Mouse (Mus musculus): ENCODE data around the gene Rtn4.
"Not testable (repeated sequence)": the region's sequence is repeated elsewhere in the genome, so short reads cannot be mapped to it uniquely, and the experiment has no call there.

The Rtn4 gene

GRCm38 (mm10) chr11:29692683-29693272, at the start of gene Rtn4:
Rtn4 (plus strand) TSS chr11:29692947.
- peak; percentile 95 to 97 for DNase-seq

- no peak for DNase-seq
Observed at GRCm38 (mm10) chr11:29644421-29644820, 48.3 kb upstream of the Rtn4 start.

GRCm38 (mm10) chr11:29645411-29646066, 47.2 kb upstream of the Rtn4 start:
- no peak for DNase-seq

DNA sequence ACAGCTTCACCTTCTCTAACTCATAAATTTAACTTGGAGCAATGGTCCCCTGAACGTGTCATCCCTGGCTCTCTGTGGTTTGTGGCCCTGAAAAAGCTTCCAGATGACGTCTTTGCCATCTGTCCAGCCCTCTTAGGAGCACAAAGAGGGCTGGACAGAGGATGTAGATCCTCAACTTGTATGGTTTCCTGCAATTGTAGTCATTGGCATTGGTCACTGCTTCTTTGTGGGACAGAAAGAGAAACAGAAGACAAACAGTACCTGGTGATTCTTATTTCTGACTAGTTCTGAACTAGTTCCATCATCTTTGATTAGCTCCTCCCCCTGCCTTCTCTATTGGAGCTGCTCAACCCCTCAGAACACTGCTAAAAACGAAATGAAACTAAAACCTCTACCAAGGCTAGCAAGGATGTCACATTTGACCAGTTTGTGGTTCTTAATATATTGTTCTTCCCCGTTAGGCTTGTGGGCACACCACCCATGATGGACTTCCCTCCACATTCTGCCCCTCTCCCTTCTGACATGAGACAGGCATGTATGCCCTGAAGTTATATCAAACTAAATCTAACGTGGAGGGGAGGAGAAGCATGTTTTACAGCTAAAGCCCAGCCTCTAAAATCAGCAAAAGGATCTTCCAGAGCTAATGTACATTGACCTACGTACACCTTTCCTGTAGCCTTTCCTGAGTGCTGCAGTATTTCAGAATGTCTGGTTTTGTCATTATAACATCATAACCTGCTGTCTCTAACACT, 45.0 kb upstream of the Rtn4 start:
- DNase-seq: no peak

GRCm38 (mm10) chr11:29655381-29655780, 37.4 kb upstream of the Rtn4 start:
- not testable (repeated sequence) for DNase-seq

GRCm38 (mm10) chr11:29660740-29661139, 32.0 kb upstream of the Rtn4 start:
- no peak for DNase-seq

DNA sequence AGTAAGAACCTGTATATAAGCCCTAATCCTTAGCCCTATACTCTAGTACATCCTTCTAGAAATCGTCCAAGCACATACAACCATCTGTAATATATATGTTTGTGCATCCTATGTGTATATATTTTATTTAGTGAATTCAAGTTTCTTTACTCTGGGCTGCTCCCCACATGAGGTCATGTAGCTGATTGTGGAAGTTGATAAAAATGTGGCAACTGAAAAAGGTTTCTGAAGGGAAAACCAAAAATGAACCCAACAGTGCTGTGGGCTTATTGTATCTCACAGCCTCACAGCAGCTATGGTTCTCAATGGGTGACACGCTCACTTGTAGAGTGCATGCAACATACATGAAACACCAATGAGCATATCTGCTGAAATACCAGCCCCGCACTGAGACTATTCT, 25.1 kb upstream of the Rtn4 start:
- DNase-seq: no peak

GRCm38 (mm10) chr11:29669706-29670105, 23.0 kb upstream of the Rtn4 start:
- no peak for DNase-seq

DNA sequence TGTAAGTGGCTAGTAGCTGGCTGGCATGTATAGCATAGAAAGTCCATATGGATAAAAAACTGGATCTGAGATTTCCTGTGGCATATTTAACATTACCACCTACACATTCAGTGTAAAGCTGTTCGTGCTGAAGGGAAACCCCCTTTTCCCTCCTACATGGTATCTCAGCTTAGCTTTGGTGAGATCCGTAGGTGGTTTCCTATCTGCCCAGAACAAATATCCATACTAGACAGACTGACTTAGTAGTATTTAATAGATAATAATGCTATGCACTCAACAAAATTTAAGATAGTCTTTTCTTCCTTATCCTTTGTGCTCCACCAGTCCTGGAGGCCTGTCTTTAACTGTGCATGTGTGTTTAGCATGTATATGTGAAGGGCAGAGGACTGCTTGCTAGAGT, 19.4 kb upstream of the Rtn4 start:
- DNase-seq: no peak

DNA sequence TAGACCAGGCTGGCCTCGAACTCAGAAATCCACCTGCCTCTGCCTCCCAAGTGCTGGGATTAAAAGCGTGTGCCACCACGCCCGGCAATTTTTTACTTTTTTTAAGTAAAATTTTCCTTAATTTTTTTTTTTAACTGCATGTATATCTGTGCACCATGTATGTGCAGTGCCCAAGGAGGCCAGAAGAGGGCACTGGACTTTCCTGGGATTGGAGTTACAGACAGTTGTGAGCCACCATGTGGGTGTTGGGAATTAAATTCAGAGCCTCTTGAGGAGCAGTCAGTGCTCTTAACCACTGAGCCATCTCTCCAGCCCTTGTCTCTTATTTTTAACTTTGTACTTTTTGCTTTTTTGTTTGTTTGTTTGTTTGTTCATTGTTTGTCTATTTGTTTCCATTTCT, 16.0 kb upstream of the Rtn4 start:
- DNase-seq: no peak

GRCm38 (mm10) chr11:29679942-29680341, 12.8 kb upstream of the Rtn4 start:
- DNase-seq: no peak

GRCm38 (mm10) chr11:29680771-29681170, 12.0 kb upstream of the Rtn4 start:
- no peak for DNase-seq

DNA sequence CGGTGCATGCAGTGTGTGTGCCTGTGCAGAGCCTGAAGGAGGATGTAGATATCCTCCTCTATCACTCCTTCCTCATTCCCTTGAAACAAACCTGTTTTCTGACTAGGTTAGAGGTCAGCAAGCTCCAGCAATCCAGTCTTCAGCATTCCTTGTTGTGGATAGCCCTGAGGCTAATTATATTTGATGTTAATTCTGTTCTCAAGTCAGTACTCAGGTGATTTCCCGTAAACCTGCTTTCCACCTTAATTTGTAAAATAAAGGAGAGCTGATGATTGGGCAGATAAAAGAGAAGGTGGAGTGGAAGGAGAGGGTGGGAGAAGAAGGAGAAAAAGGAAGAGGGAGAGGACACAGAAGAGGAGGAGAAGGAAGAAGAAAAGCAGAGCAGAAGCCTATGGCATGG, 8.5 kb upstream of the Rtn4 start:
- DNase-seq: no peak

GRCm38 (mm10) chr11:29686176-29686575, 6.6 kb upstream of the Rtn4 start:
- no peak for DNase-seq

GRCm38 (mm10) chr11:29691556-29691955, 1.2 kb upstream of the Rtn4 start:
- DNase-seq: no peak

- no peak for DNase-seq
Observed at GRCm38 (mm10) chr11:29692111-29692682, 550 bp upstream of the Rtn4 start.

GRCm38 (mm10) chr11:29693576-29694410, 1.0 kb downstream of the Rtn4 start:
- peak; percentile 75 to 79 for DNase-seq

GRCm38 (mm10) chr11:29694754-29695153, 2.0 kb downstream of the Rtn4 start:
- DNase-seq: no peak

- DNase-seq: peak; percentile 17 to 23
Observed at GRCm38 (mm10) chr11:29702721-29703120, 10.0 kb downstream of the Rtn4 start.

- no peak for DNase-seq
Observed at GRCm38 (mm10) chr11:29705263-29705662, 12.5 kb downstream of the Rtn4 start.

- no peak for DNase-seq
Observed at GRCm38 (mm10) chr11:29706845-29707244, 14.1 kb downstream of the Rtn4 start.

GRCm38 (mm10) chr11:29709512-29709911, 16.8 kb downstream of the Rtn4 start:
- DNase-seq: no peak

DNA sequence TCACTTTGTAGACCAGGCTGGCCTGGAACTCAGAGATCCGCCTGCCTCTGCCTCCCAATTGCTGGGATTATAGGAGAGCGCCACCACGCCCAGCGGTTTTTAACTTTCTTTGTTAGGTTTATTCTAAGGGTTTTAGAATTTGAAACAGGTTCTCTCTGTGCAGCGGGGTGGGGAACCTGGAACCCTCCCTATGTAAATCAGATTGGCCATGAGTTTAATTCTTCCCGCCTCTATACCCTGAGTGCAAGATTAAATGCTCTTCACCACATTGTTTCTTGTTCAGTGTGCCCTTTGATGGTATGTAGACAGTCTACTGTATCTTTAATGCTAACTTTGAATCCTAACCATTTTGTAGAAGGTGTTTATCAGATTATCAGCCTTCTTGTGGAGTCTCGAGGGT, 21.4 kb downstream of the Rtn4 start:
- no peak for DNase-seq

Data from cerebellum, postnatal 36 days (tissue).